Mouse (Mus musculus) spleen, adult 12 weeks (tissue): Measurements from ENCODE around the gene Tnfaip8l1.

ENCODE experiments used
- DNase-seq: peaks from one replicate; pipeline ENCODE4 v3.0.0; 2022; ENCODE audit warnings: low spot score

The Tnfaip8l1 gene

GRCm38 (mm10) chr17:56219251-56219650 is 57.0 kb downstream of the Tnfaip8l1 start:
- DNase-seq: no peak

GRCm38 (mm10) chr17:56219805-56220204 is 57.5 kb downstream of the Tnfaip8l1 start:
- DNase-seq: no peak
